Mouse (Mus musculus) C2C12 (cell line): ENCODE measurements around the gene D930020B18Rik.

ENCODE experiments used
- CTCF ChIP-seq: IDR thresholded peaks from one replicate; pipeline ENCODE4 v1.5.1; 2011; ENCODE audit not compliant: control insufficient read depth, insufficient read depth, insufficient read length
- MAX ChIP-seq: IDR thresholded peaks from one replicate; pipeline ENCODE4 v1.6.1; 2011; ENCODE audit warnings: mild to moderate bottlenecking, control low read depth

GRCm38 (mm10) chr10:121639573-121639972, 1.8 kb upstream of the D930020B18Rik start:
- no peak for TF ChIP-seq CTCF
- no peak for TF ChIP-seq MAX
